Mouse (Mus musculus) CH12.LX (cell line): ENCODE results near the gene Vac14. TPM values are rescaled to one million over a fixed set of nuclear protein-coding genes. Genes with fewer than 3 reads are reported as not detected.

Experiments
- DNase-seq: peaks from one replicate; pipeline ENCODE4 v3.0.0-alpha.2; 2013; ENCODE audit errors: extremely low read depth
- H3K27ac ChIP-seq: 2 replicates; pipeline ENCODE4 v1.5.1; 2012; ENCODE audit warnings: low read depth, mild to moderate bottlenecking, control low read depth, moderate library complexity; ENCODE audit not compliant: insufficient read depth
- H3K27me3 ChIP-seq: replicated peaks from 2 replicates; pipeline ENCODE3; 2012; ENCODE audit warnings: inconsistent platforms
- H3K36me3 ChIP-seq, 2 experiments: replicated peaks in 1 of 2; 2 replicates each; pipeline versions ENCODE3 to v1.6.1; 2012; ENCODE audit warnings: inconsistent platforms in 1 of 2, low read length in 1 of 2, mild to moderate bottlenecking in 1 of 2, mixed read lengths in 1 of 2, moderate library complexity in 1 of 2; ENCODE audit not compliant: control insufficient read depth in 1 of 2, insufficient read depth in 1 of 2
- H3K4me1 ChIP-seq, 2 experiments: 2 replicates each; pipeline ENCODE4 v1.6.1; 2012; ENCODE audit warnings: inconsistent platforms in 1 of 2, moderate library complexity in 1 of 2; ENCODE audit not compliant: insufficient read depth in 2 of 2, control insufficient read depth in 1 of 2
- H3K4me2 ChIP-seq: 2 replicates; pipeline ENCODE4 v1.6.1; 2012; ENCODE audit warnings: low read depth, mild to moderate bottlenecking, control low read depth; ENCODE audit not compliant: poor library complexity, insufficient read depth, severe bottlenecking
- H3K4me3 ChIP-seq, 3 experiments: fragments of 150-350 bp in 1 of 3; sonication (generic) in 1 of 3; replicated peaks in 1 of 3; 2 replicates each; pipeline versions ENCODE3 to v1.5.1; 2011 to 2012; ENCODE audit warnings: low read depth in 2 of 3, low read length in 2 of 3, mild to moderate bottlenecking in 2 of 3, moderate library complexity in 2 of 3, control low read depth in 1 of 3, improper control_type of control experiment in 1 of 3, inconsistent platforms in 1 of 3, mixed read lengths in 1 of 3; ENCODE audit not compliant: poor library complexity in 1 of 3
- H3K79me2 ChIP-seq: replicated peaks from 2 replicates; pipeline ENCODE4 v1.6.1; 2012; ENCODE audit warnings: mild to moderate bottlenecking, moderate library complexity; ENCODE audit not compliant: control insufficient read depth, poor library complexity, insufficient read depth, severe bottlenecking; ENCODE audit errors: extremely low read depth
- H3K9ac ChIP-seq: 2 replicates; pipeline ENCODE4 v1.6.1; 2012; ENCODE audit warnings: low read depth, mild to moderate bottlenecking, control low read depth, moderate library complexity; ENCODE audit not compliant: insufficient read depth
- H3K9me3 ChIP-seq: replicated peaks from 2 replicates; pipeline ENCODE3; 2012; ENCODE audit warnings: low read length, inconsistent platforms, mixed read lengths
- CTCF ChIP-seq, 2 experiments: IDR thresholded peaks in 1 of 2; conservative IDR thresholded peaks in 1 of 2; 2 replicates each; pipeline ENCODE4 v1.5.1; 2011 to 2012; ENCODE audit warnings: low read depth in 2 of 2, low read length in 2 of 2, improper control_type of control experiment in 1 of 2, inconsistent platforms in 1 of 2, mild to moderate bottlenecking in 1 of 2, moderate library complexity in 1 of 2
- GABPA ChIP-seq: IDR thresholded peaks from 2 replicates; pipeline ENCODE4 v1.6.1; 2012; ENCODE audit warnings: low read depth, low read length, improper control_type of control experiment, inconsistent platforms; ENCODE audit not compliant: insufficient replicate concordance
- JUND ChIP-seq: conservative IDR thresholded peaks from 2 replicates; pipeline ENCODE4 v1.6.1; 2011; ENCODE audit warnings: low read depth, low read length, improper control_type of control experiment
- KAT2A ChIP-seq: IDR thresholded peaks from 2 replicates; pipeline ENCODE4 v1.6.1; 2012; ENCODE audit warnings: low read length, improper control_type of control experiment, inconsistent platforms; ENCODE audit not compliant: insufficient replicate concordance
- MAX ChIP-seq: IDR thresholded peaks from 2 replicates; pipeline ENCODE4 v1.6.1; 2011; ENCODE audit warnings: low read length, improper control_type of control experiment
- MEF2A ChIP-seq: IDR thresholded peaks from 2 replicates; pipeline ENCODE4 v1.6.1; 2014; ENCODE audit warnings: low read depth, mild to moderate bottlenecking, inconsistent platforms, low read length, improper control_type of control experiment, borderline replicate concordance
- MXI1 ChIP-seq: IDR thresholded peaks from 2 replicates; pipeline ENCODE4 v1.6.1; 2011; ENCODE audit warnings: mild to moderate bottlenecking, low read depth, low read length, improper control_type of control experiment
- MYC ChIP-seq: IDR thresholded peaks from 2 replicates; pipeline ENCODE4 v1.6.1; 2011; ENCODE audit warnings: low read depth, mild to moderate bottlenecking, improper control_type of control experiment, low read length
- NELFE ChIP-seq: IDR thresholded peaks from 2 replicates; pipeline ENCODE4 v1.6.1; 2011; ENCODE audit warnings: low read depth, low read length, improper control_type of control experiment
- NRF1 ChIP-seq: IDR thresholded peaks from 2 replicates; pipeline ENCODE4 v1.6.1; 2014; ENCODE audit warnings: low read depth, mild to moderate bottlenecking, inconsistent platforms, low read length, improper control_type of control experiment, moderate library complexity
- RAD21 ChIP-seq: IDR thresholded peaks from 2 replicates; pipeline ENCODE4 v1.6.1; 2011; ENCODE audit warnings: low read depth, mild to moderate bottlenecking, low read length, improper control_type of control experiment, moderate library complexity
- RCOR1 ChIP-seq: conservative IDR thresholded peaks from 2 replicates; pipeline ENCODE4 v1.6.1; 2012; ENCODE audit warnings: low read depth, mild to moderate bottlenecking, inconsistent platforms, low read length, improper control_type of control experiment
- TBP ChIP-seq: conservative IDR thresholded peaks from 2 replicates; pipeline ENCODE4 v1.6.1; 2011; ENCODE audit warnings: low read depth, low read length, improper control_type of control experiment
- UBTF ChIP-seq: IDR thresholded peaks from 2 replicates; pipeline ENCODE4 v1.6.1; 2012; ENCODE audit warnings: low read depth, mild to moderate bottlenecking, inconsistent platforms, low read length, improper control_type of control experiment, moderate library complexity
- ZC3H11A ChIP-seq: IDR thresholded peaks from 2 replicates; pipeline ENCODE4 v1.6.1; 2012; ENCODE audit warnings: low read depth, mild to moderate bottlenecking, inconsistent platforms, low read length, improper control_type of control experiment
- ZNF384 ChIP-seq: IDR thresholded peaks from 2 replicates; pipeline ENCODE4 v1.6.1; 2012; ENCODE audit warnings: low read depth, low read length, improper control_type of control experiment, inconsistent platforms
- dilution Hi-C: fragments of 300-500 bp; cut with MboI; formaldehyde crosslinking; loops from 2 replicates; pipeline ENCODE4 v1.14.3; 2020; ENCODE audit warnings: low sequenced_read_pairs; ENCODE audit not compliant: extremely low pct_unique_long_range_greater_than_20kb, extremely low pct_ligation_motif_present
- in situ Hi-C: fragments of 300-500 bp; cut with MboI; formaldehyde crosslinking; loops from 3 replicates; pipeline ENCODE4 v1.14.3; 2019; ENCODE audit warnings: low sequenced_read_pairs, low pct_ligation_motif_present, low pct_unique_long_range_greater_than_20kb, mixed read lengths
- polyA plus RNA-seq: library from polyadenylated mRNA; unstranded; fragments of >175 nt; gene quantifications from 2 replicates; pipeline ENCODE4 v1.2.1, GENCODE M21; 2012; ENCODE audit warnings: low read depth; ENCODE audit not compliant: insufficient read length
- total RNA-seq, 2 experiments: library from RNA; depleted of rRNA; stranded (reverse); fragments of 300-350 nt in 1 of 2; fragments of >200 nt in 1 of 2; gene quantifications; 2 replicates each; pipeline ENCODE4 v1.2.3; 2012 to 2014

The Vac14 gene
- total and polyA plus RNA-seq, 3 experiments = 20.9 to 73.8 (median 28.2) TPM

GRCm38 (mm10) chr8:110695431-110695830 lies 77.0 kb downstream of the Vac14 start:
- H3K36me3 ChIP-seq = peaks cover 44 to 92% of the 10 kb centered on the region in 2 experiments
- H3K27me3 ChIP-seq = no peaks in the 10 kb centered on the region
- no peak for TF ChIP-seq RCOR1
- TF ChIP-seq ZC3H11A = no peak
- no peak for TF ChIP-seq ZNF384
- TF ChIP-seq MAX = no peak
- in situ Hi-C loops (no loop called here), dilution Hi-C loops (no loop called here)
- no peak overlapping the region for H3K4me2 ChIP-seq
- H3K4me3 ChIP-seq = no peak overlapping the region
- H3K4me1 ChIP-seq = peaks cover 0 to 3% of the 10 kb centered on the region in 2 experiments; a peak in 2 of 4 replicates
- H3K79me2 ChIP-seq = no peaks in the 10 kb centered on the region
- DNase-seq = no peak
- no peak overlapping the region for H3K9ac ChIP-seq
- H3K27ac ChIP-seq = no peak overlapping the region
- H3K9me3 ChIP-seq = no peaks in the 10 kb centered on the region

- peaks cover 0 to 8% of the 10 kb centered on the region in 2 experiments; a peak in 2 of 4 replicates for H3K4me1 ChIP-seq
- TF ChIP-seq GABPA = no peak
- TF ChIP-seq KAT2A = no peak
- no peak for TF ChIP-seq MEF2A
- TF ChIP-seq ZNF384 = no peak
- no peak for TF ChIP-seq MXI1
- TF ChIP-seq NRF1 = no peak
- no peak for TF ChIP-seq UBTF
- TF ChIP-seq TBP = no peak
- TF ChIP-seq CTCF (conservative IDR thresholded peaks at IDR 0.05 in 1 of 2, IDR thresholded peaks at IDR 0.05 in 1 of 2; ENCODE audit: low read depth in 2 of 2, low read length in 2 of 2) = no peak
- no peak for TF ChIP-seq NELFE
- TF ChIP-seq JUND = no peak
- TF ChIP-seq RCOR1 = no peak
- no peak for TF ChIP-seq RAD21
- no peak for TF ChIP-seq ZC3H11A
- no peak for TF ChIP-seq MYC
- TF ChIP-seq MAX = no peak
- DNase-seq = no peak
- in situ Hi-C loops (no loop called here), dilution Hi-C loops (no loop called here)
- H3K9me3 ChIP-seq = no peaks in the 10 kb centered on the region
- H3K4me2 ChIP-seq = no peak overlapping the region
- no peak overlapping the region for H3K27ac ChIP-seq
- no peaks in the 10 kb centered on the region for H3K79me2 ChIP-seq
- peaks cover 40 to 92% of the 10 kb centered on the region in 2 experiments for H3K36me3 ChIP-seq
- H3K27me3 ChIP-seq = no peaks in the 10 kb centered on the region
- no peak overlapping the region for H3K9ac ChIP-seq
- H3K4me3 ChIP-seq = no peak overlapping the region
These were observed 77.7 kb downstream of the Vac14 start for GRCm38 (mm10) chr8:110696051-110696450.
